Mouse (Mus musculus): ENCODE data around the gene Ppm1g.

- TF ChIP-seq CTCF (IDR thresholded peaks at IDR 0.05; ENCODE audit: control insufficient read depth, insufficient read depth, insufficient replicate concordance, low read depth, low read length) (no peak), POLR2A (IDR thresholded peaks at IDR 0.05; ENCODE audit: control insufficient read depth, low read depth, low read length) (no peak)
Observed at GRCm38 (mm10) chr5:31252151-31252550, 31.7 kb upstream of the Ppm1g start.
